Mouse (Mus musculus): ENCODE measurements at regions not wholly inside any gene's neighbourhood (a gene's known extent, or its start where the extent isn't known, plus 50 kb on each side); places are given as distances from the start of the nearest gene placed in this dataset.

- Histone ChIP-seq H3K4me1 (ENCODE audit: control insufficient read depth, insufficient read depth, low read length) (peaks cover 2% of the 10 kb centered on the region; the same call in 1 of the 2 replicates), H3K27ac (ENCODE audit: insufficient read depth, low read depth, low read length) (no peak overlapping the region), H3K36me3 (ENCODE audit: control insufficient read depth, insufficient read depth, low read length) (peaks cover 5% of the 10 kb centered on the region; the same call in 1 of the 2 replicates), H3K27me3 (replicated peaks; ENCODE audit: control insufficient read depth, insufficient read depth, low read length) (no peaks in the 10 kb centered on the region), H3K4me3 (ENCODE audit: insufficient read depth, low read depth, low read length) (no peak overlapping the region)
- no peak for TF ChIP-seq POLR2A (IDR thresholded peaks at IDR 0.05; ENCODE audit: low read depth, low read length)
- TF ChIP-seq CTCF (conservative IDR thresholded peaks at IDR 0.05; ENCODE audit: insufficient read depth, insufficient read length, low read depth, low read length) = no peak
- WGBS = 60% methylated on average over 5 of the region's 5 CpGs
- no peak for DNase-seq
Measured at GRCm38 (mm10) chr6:31211616-31212015, 186.9 kb upstream of the Mkln1 start.

GRCm38 (mm10) chr6:31212080-31212479 is 186.5 kb upstream of the Mkln1 start:
- peaks cover 2% of the 10 kb centered on the region; the same call in 1 of the 2 replicates for H3K4me1 ChIP-seq (ENCODE audit: control insufficient read depth, insufficient read depth, low read length)
- no peak overlapping the region for H3K4me3 ChIP-seq (ENCODE audit: insufficient read depth, low read depth, low read length)
- no peak for DNase-seq
- no peaks in the 10 kb centered on the region for H3K27me3 ChIP-seq (replicated peaks; ENCODE audit: control insufficient read depth, insufficient read depth, low read length)
- no peak overlapping the region for H3K27ac ChIP-seq (ENCODE audit: insufficient read depth, low read depth, low read length)
- WGBS = 79% methylated on average over 7 of the region's 7 CpGs
- TF ChIP-seq CTCF (conservative IDR thresholded peaks at IDR 0.05; ENCODE audit: insufficient read depth, insufficient read length, low read depth, low read length) = no peak
- no peak for TF ChIP-seq POLR2A (IDR thresholded peaks at IDR 0.05; ENCODE audit: low read depth, low read length)
- H3K36me3 ChIP-seq (ENCODE audit: control insufficient read depth, insufficient read depth, low read length) = peaks cover 5% of the 10 kb centered on the region; the same call in 1 of the 2 replicates

- DNase-seq = no peak
- H3K4me1 ChIP-seq (ENCODE audit: control insufficient read depth, insufficient read depth, low read length) = peaks cover 2% of the 10 kb centered on the region; the same call in 1 of the 2 replicates
- H3K4me3 ChIP-seq (ENCODE audit: insufficient read depth, low read depth, low read length) = no peak overlapping the region
- no peak for TF ChIP-seq CTCF (conservative IDR thresholded peaks at IDR 0.05; ENCODE audit: insufficient read depth, insufficient read length, low read depth, low read length)
- TF ChIP-seq POLR2A (IDR thresholded peaks at IDR 0.05; ENCODE audit: low read depth, low read length) = no peak
- WGBS = 61% methylated on average over 13 of the region's 13 CpGs
- H3K36me3 ChIP-seq (ENCODE audit: control insufficient read depth, insufficient read depth, low read length) = peaks cover 5% of the 10 kb centered on the region; the same call in 1 of the 2 replicates
- no peak overlapping the region for H3K27ac ChIP-seq (ENCODE audit: insufficient read depth, low read depth, low read length)
- H3K27me3 ChIP-seq (replicated peaks; ENCODE audit: control insufficient read depth, insufficient read depth, low read length) = no peaks in the 10 kb centered on the region
Measured at GRCm38 (mm10) chr6:31212694-31213093, 185.8 kb upstream of the Mkln1 start.

- Histone ChIP-seq H3K36me3 (ENCODE audit: control insufficient read depth, insufficient read depth, low read length) (peaks cover 5% of the 10 kb centered on the region; the same call in 1 of the 2 replicates), H3K27ac (ENCODE audit: insufficient read depth, low read depth, low read length) (no peak overlapping the region), H3K27me3 (replicated peaks; ENCODE audit: control insufficient read depth, insufficient read depth, low read length) (no peaks in the 10 kb centered on the region), H3K4me1 (ENCODE audit: control insufficient read depth, insufficient read depth, low read length) (peaks cover 2% of the 10 kb centered on the region; the same call in 1 of the 2 replicates), H3K4me3 (ENCODE audit: insufficient read depth, low read depth, low read length) (no peak overlapping the region)
- 67% methylated on average over 4 of the region's 4 CpGs for whole genome bisulfite sequencing
- DNase-seq = no peak
- no peak for TF ChIP-seq CTCF (conservative IDR thresholded peaks at IDR 0.05; ENCODE audit: insufficient read depth, insufficient read length, low read depth, low read length)
- no peak for TF ChIP-seq POLR2A (IDR thresholded peaks at IDR 0.05; ENCODE audit: low read depth, low read length)
Measured at GRCm38 (mm10) chr6:31213161-31213560, 185.4 kb upstream of the Mkln1 start.

GRCm38 (mm10) chr6:31215661-31216060 is 182.9 kb upstream of the Mkln1 start:
- Histone ChIP-seq H3K27me3 (replicated peaks; ENCODE audit: control insufficient read depth, insufficient read depth, low read length) (no peaks in the 10 kb centered on the region), H3K27ac (ENCODE audit: insufficient read depth, low read depth, low read length) (peak overlapping the region; percentile 100), H3K4me3 (ENCODE audit: insufficient read depth, low read depth, low read length) (peak overlapping the region; percentile 80), H3K36me3 (ENCODE audit: control insufficient read depth, insufficient read depth, low read length) (no peaks in the 10 kb centered on the region; the same call in 1 of the 2 replicates), H3K4me1 (ENCODE audit: control insufficient read depth, insufficient read depth, low read length) (peaks cover 8% of the 10 kb centered on the region; the same call in 1 of the 2 replicates)
- no peak for TF ChIP-seq POLR2A (IDR thresholded peaks at IDR 0.05; ENCODE audit: low read depth, low read length)
- no peak for TF ChIP-seq CTCF (conservative IDR thresholded peaks at IDR 0.05; ENCODE audit: insufficient read depth, insufficient read length, low read depth, low read length)
- DNase-seq = peak; percentile 27
- WGBS = 51% methylated on average over 8 of the region's 8 CpGs

GRCm38 (mm10) chr6:31216206-31217059 is 182.1 kb upstream of the Mkln1 start:
- H3K27ac ChIP-seq (ENCODE audit: insufficient read depth, low read depth, low read length) = peak overlapping the region; percentile 100
- peak; percentile 96 for DNase-seq
- no peaks in the 10 kb centered on the region; the same call in 1 of the 2 replicates for H3K36me3 ChIP-seq (ENCODE audit: control insufficient read depth, insufficient read depth, low read length)
- TF ChIP-seq POLR2A (IDR thresholded peaks at IDR 0.05; ENCODE audit: low read depth, low read length) (peak; percentile 86), CTCF (conservative IDR thresholded peaks at IDR 0.05; ENCODE audit: insufficient read depth, insufficient read length, low read depth, low read length) (no peak)
- peaks cover 10% of the 10 kb centered on the region for H3K4me1 ChIP-seq (ENCODE audit: control insufficient read depth, insufficient read depth, low read length)
- under 1% methylated on average over 99 of the region's 100 CpGs for WGBS
- H3K27me3 ChIP-seq (replicated peaks; ENCODE audit: control insufficient read depth, insufficient read depth, low read length) = no peaks in the 10 kb centered on the region
- H3K4me3 ChIP-seq (ENCODE audit: insufficient read depth, low read depth, low read length) = peak overlapping the region; percentile 80

GRCm38 (mm10) chr6:31217060-31217541 is 181.4 kb upstream of the Mkln1 start:
- Histone ChIP-seq H3K4me3 (ENCODE audit: insufficient read depth, low read depth, low read length) (peak overlapping the region; percentile 80), H3K4me1 (ENCODE audit: control insufficient read depth, insufficient read depth, low read length) (peaks cover 17% of the 10 kb centered on the region), H3K27me3 (replicated peaks; ENCODE audit: control insufficient read depth, insufficient read depth, low read length) (no peaks in the 10 kb centered on the region), H3K27ac (ENCODE audit: insufficient read depth, low read depth, low read length) (peak overlapping the region; percentile 100), H3K36me3 (ENCODE audit: control insufficient read depth, insufficient read depth, low read length) (no peaks in the 10 kb centered on the region)
- WGBS = 1% methylated on average over 20 of the region's 20 CpGs
- DNase-seq = peak; percentile 60
- no peak for TF ChIP-seq CTCF (conservative IDR thresholded peaks at IDR 0.05; ENCODE audit: insufficient read depth, insufficient read length, low read depth, low read length)
- TF ChIP-seq POLR2A (IDR thresholded peaks at IDR 0.05; ENCODE audit: low read depth, low read length) = no peak

All from kidney, adult 2 months (tissue).